Mouse (Mus musculus) liver, embryonic 15.5 days (tissue): ENCODE measurements around the gene Acy3. TPM values are rescaled to one million over a fixed set of nuclear protein-coding genes. Genes with fewer than 3 reads are reported as not detected.

ENCODE experiments used
- ATAC-seq: fragments of 200-750 bp; cut with Nextera tagmentation; 2 replicates; pipeline ENCODE4 v1.8.0; 2017; ENCODE audit warnings: moderate number of reproducible peaks, mild to moderate bottlenecking, moderate library complexity; ENCODE audit not compliant: insufficient read depth
- H3K27ac ChIP-seq: fragments of 300-500 bp; sonication (generic); replicated peaks from 2 replicates; pipeline ENCODE4 v1.5.1; 2015; ENCODE audit warnings: mild to moderate bottlenecking, inconsistent platforms
- H3K27me3 ChIP-seq: fragments of 300-500 bp; sonication (generic); 2 replicates; pipeline ENCODE4 v1.6.1; 2015; ENCODE audit warnings: mild to moderate bottlenecking, inconsistent platforms
- H3K36me3 ChIP-seq: fragments of 300-500 bp; sonication (generic); replicated peaks from 2 replicates; pipeline ENCODE4 v1.6.1; 2015; ENCODE audit warnings: moderate library complexity, mild to moderate bottlenecking, inconsistent platforms
- H3K4me1 ChIP-seq: fragments of 300-500 bp; sonication (generic); replicated peaks from 2 replicates; pipeline ENCODE4 v1.6.1; 2015; ENCODE audit warnings: inconsistent platforms
- H3K4me2 ChIP-seq: fragments of 300-500 bp; sonication (generic); 2 replicates; pipeline ENCODE4 v1.6.1; 2015; ENCODE audit warnings: moderate library complexity, mild to moderate bottlenecking, inconsistent platforms
- H3K4me3 ChIP-seq: fragments of 300-500 bp; sonication (generic); replicated peaks from 2 replicates; pipeline ENCODE4 v1.5.1; 2015; ENCODE audit warnings: mild to moderate bottlenecking, inconsistent platforms
- H3K9ac ChIP-seq: fragments of 300-500 bp; sonication (generic); 2 replicates; pipeline ENCODE4 v1.6.1; 2015; ENCODE audit warnings: moderate library complexity, mild to moderate bottlenecking, inconsistent platforms
- H3K9me3 ChIP-seq: fragments of 300-500 bp; sonication (generic); replicated peaks from 2 replicates; pipeline ENCODE4 v1.6.1; 2016; ENCODE audit warnings: inconsistent platforms
- WGBS: fragments of 180-500 bp; shearing (Covaris S2); methylation state at CpG from one replicate; pipeline ENCODE4 v1.1.7; 2015; ENCODE audit warnings: mixed read lengths; ENCODE audit not compliant: insufficient replicate concordance; 5-methylcytosine and 5-hydroxymethylcytosine counted together
- polyA plus RNA-seq: library from polyadenylated mRNA; unstranded; fragments of >200 nt; fragmentation: Nextera tagmentation; extraction: Ambion mirVana; gene quantifications from 2 replicates; pipeline ENCODE4 v1.2.1, GENCODE M21; 2015

Acy3 gene
- polyA plus RNA-seq, result 10.8 and 11.1 TPM in 2 replicates

DNA sequence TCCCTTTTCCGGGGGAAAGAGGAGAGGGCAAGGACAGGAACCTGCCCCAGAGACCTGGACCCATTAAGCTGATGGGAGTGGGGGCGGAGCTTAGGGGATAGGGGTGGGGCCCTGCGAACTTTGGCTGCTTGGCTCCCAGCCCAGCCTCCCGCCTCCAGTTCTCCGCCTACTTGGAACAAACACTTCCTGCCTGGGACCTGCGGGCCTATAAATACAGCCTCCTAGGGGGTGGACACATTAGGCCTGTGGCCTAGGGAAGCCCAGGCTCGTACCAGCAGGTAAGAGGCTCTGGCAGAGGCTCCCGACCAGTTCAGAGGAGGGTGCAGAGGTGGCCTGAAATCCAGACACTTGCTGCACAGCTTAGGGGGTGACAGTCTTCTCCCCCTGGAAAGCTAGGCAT is at the start of gene Acy3:
Acy3 (plus strand) TSS at position 237 of the 400 bp plus-strand sequence.
- Histone ChIP-seq H3K36me3 (no peaks in the 10 kb centered on the region), H3K9ac (no peak within 1 kb of the TSS), H3K4me3 (0 out of 2 replicates have a peak within 1 kb of the TSS, but pooled peaks have one; percentile 14), H3K4me2 (peak within 1 kb of the TSS; percentile 24), H3K4me1 (peaks cover 32% of the 10 kb centered on the region), H3K9me3 (no peaks in the 10 kb centered on the region), H3K27ac (peak within 1 kb of the TSS; percentile 51), H3K27me3 (0 out of 2 replicates have a peak, but pooled peaks cover 5% of the 10 kb centered on the region)
- peak; percentile 72 for ATAC-seq
- 8% methylated on average over 8 of the region's 8 CpGs for WGBS

GRCm38 (mm10) chr19:3942315-3942714 is 44.1 kb upstream of the Acy3 start:
- no peaks in the 10 kb centered on the region for H3K36me3 ChIP-seq
- no peak overlapping the region for H3K4me3 ChIP-seq
- H3K27ac ChIP-seq, result no peak overlapping the region
- H3K4me1 ChIP-seq, result peaks cover 30% of the 10 kb centered on the region
- no peaks in the 10 kb centered on the region for H3K9me3 ChIP-seq
- no peak for ATAC-seq
- 72% methylated on average over 7 of the region's 7 CpGs for WGBS
- H3K4me2 ChIP-seq, result no peak overlapping the region
- no peak overlapping the region for H3K9ac ChIP-seq
- no peaks in the 10 kb centered on the region for H3K27me3 ChIP-seq

GRCm38 (mm10) chr19:3942986-3943735 is 43.2 kb upstream of the Acy3 start:
- Histone ChIP-seq H3K4me1 (peaks cover 30% of the 10 kb centered on the region), H3K9ac (no peak overlapping the region; the same call in 1 of the 2 replicates), H3K9me3 (no peaks in the 10 kb centered on the region), H3K4me2 (peak overlapping the region; percentile 71), H3K27ac (no peak overlapping the region), H3K27me3 (no peaks in the 10 kb centered on the region), H3K36me3 (0 out of 2 replicates have a peak, but pooled peaks cover under 1% of the 10 kb centered on the region), H3K4me3 (peak overlapping the region; percentile 44)
- peak; percentile 83 for ATAC-seq
- WGBS, result 14% methylated on average over 27 of the region's 27 CpGs

GRCm38 (mm10) chr19:3945872-3946564 is 40.4 kb upstream of the Acy3 start:
- Histone ChIP-seq H3K27me3 (no peaks in the 10 kb centered on the region), H3K4me2 (no peak overlapping the region), H3K4me3 (no peak overlapping the region), H3K27ac (no peak overlapping the region), H3K4me1 (peaks cover 32% of the 10 kb centered on the region), H3K9me3 (no peaks in the 10 kb centered on the region), H3K9ac (no peak overlapping the region), H3K36me3 (0 out of 2 replicates have a peak, but pooled peaks cover 8% of the 10 kb centered on the region)
- no peak for ATAC-seq
- 20% methylated on average over 10 of the region's 10 CpGs for WGBS

DNA sequence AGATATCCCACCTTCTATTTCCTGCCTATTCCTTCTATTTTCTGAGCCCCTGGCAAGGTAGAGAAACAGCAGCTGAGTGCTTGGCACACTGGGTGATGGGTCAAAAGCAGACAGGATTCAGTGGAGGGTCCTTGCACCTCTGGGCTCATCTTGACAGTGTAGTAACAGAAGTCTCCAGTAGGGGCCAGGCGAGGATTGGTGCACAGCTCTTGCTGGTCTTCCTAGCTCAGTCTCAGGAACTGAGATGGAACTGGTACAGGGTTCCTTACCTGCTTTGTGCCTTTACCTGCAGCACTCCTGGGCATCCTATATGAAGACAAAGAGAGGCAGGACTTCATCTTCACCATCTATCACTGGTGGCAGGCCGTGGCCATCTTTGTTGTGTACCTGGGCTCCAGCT is 39.7 kb upstream of the Acy3 start:
- H3K9ac ChIP-seq, result no peak overlapping the region
- no peak for ATAC-seq
- H3K4me1 ChIP-seq, result peaks cover 34% of the 10 kb centered on the region
- H3K4me2 ChIP-seq, result no peak overlapping the region
- H3K9me3 ChIP-seq, result no peaks in the 10 kb centered on the region
- H3K27ac ChIP-seq, result no peak overlapping the region
- H3K27me3 ChIP-seq, result no peaks in the 10 kb centered on the region
- WGBS, result 18% methylated on average over 2 of the region's 2 CpGs
- H3K4me3 ChIP-seq, result no peak overlapping the region
- H3K36me3 ChIP-seq, result 0 out of 2 replicates have a peak, but pooled peaks cover 8% of the 10 kb centered on the region

- H3K9ac ChIP-seq, result no peak overlapping the region
- H3K4me2 ChIP-seq, result no peak overlapping the region
- H3K27ac ChIP-seq, result no peak overlapping the region
- 0 out of 2 replicates have a peak, but pooled peaks cover 8% of the 10 kb centered on the region for H3K36me3 ChIP-seq
- no peak overlapping the region for H3K4me3 ChIP-seq
- no peak for ATAC-seq
- H3K27me3 ChIP-seq, result no peaks in the 10 kb centered on the region
- WGBS, result 51% methylated on average over 3 of the region's 3 CpGs
- H3K9me3 ChIP-seq, result no peaks in the 10 kb centered on the region
- H3K4me1 ChIP-seq, result peaks cover 26% of the 10 kb centered on the region
Observed at GRCm38 (mm10) chr19:3947813-3948212, 38.6 kb upstream of the Acy3 start.

DNA sequence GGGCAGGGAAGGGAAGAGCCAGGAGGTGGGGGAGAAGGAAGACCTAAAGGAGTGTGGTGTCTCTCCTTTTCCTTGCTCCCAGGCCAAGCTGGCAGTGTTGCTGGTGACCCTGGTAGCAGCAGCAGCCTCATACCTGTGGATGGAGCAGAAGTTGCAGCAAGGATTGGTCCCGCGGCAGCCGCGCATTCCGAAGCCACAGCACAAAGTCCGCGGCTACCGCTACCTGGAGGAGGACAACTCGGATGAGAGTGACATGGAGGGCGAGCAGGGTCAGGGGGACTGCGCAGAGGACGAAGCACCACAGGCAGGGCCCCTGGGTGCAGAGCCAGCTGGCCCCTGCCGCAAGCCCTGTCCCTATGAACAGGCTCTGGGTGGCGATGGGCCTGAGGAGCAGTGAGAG is 37.8 kb upstream of the Acy3 start:
- Histone ChIP-seq H3K4me2 (no peak overlapping the region), H3K4me3 (no peak overlapping the region), H3K27ac (no peak overlapping the region), H3K27me3 (no peaks in the 10 kb centered on the region), H3K9ac (no peak overlapping the region), H3K36me3 (0 out of 2 replicates have a peak, but pooled peaks cover 8% of the 10 kb centered on the region), H3K4me1 (peaks cover 19% of the 10 kb centered on the region), H3K9me3 (no peaks in the 10 kb centered on the region)
- ATAC-seq, result no peak
- WGBS, result 80% methylated on average over 14 of the region's 14 CpGs

DNA sequence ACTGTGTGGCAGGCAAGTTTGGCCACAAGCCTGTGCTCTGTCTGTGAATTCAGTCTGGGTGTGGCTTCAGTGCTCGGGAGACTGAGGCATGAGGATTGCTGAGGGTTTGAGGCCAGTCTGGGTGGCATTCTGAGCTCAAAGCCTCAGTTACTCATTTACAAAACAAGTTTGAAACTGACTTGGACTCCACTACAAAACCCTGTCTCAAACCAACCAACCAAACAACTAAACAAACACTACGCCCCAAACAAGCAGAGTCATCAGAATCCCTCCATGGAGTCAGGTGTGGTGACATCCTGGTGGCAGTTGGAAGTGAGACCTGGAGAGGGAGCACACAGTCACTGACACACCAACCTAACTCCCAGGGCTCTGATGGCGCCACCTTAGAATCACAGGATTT is 36.0 kb upstream of the Acy3 start:
- Histone ChIP-seq H3K9ac (no peak overlapping the region), H3K4me2 (no peak overlapping the region), H3K4me1 (peaks cover 15% of the 10 kb centered on the region; the same call in 1 of the 2 replicates), H3K27ac (no peak overlapping the region), H3K36me3 (0 out of 2 replicates have a peak, but pooled peaks cover 8% of the 10 kb centered on the region), H3K4me3 (no peak overlapping the region), H3K9me3 (no peaks in the 10 kb centered on the region), H3K27me3 (no peaks in the 10 kb centered on the region)
- 58% methylated on average over 3 of the region's 3 CpGs for WGBS
- ATAC-seq, result no peak

GRCm38 (mm10) chr19:3951461-3951860 is 34.9 kb upstream of the Acy3 start:
- no peak for ATAC-seq
- no peak overlapping the region for H3K9ac ChIP-seq

DNA sequence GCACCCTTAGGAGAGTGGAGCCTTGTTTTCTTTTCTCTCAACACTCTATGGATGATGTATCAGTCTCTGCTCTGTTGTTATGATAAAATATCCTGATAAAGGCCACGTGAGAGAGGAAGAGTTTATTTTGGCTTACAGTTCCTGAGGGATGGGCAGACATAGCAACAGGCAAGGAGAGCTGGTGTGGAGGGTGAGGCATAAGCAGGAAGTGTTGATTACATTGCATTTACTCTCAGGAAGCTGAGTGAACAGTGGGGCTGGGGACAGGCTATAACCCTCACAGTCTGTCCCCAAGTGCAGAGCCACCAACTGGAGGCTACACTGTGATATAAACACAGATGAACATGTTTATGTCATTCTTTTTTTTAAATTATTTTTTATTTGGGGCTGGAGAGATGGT is 34.3 kb upstream of the Acy3 start:
- 44% methylated on average over 1 of the region's 1 CpGs for WGBS
- no peak overlapping the region for H3K27ac ChIP-seq
- ATAC-seq, result no peak
- no peak overlapping the region for H3K4me3 ChIP-seq
- 0 out of 2 replicates have a peak, but pooled peaks cover 4% of the 10 kb centered on the region for H3K4me1 ChIP-seq
- no peak overlapping the region for H3K4me2 ChIP-seq
- H3K9me3 ChIP-seq, result no peaks in the 10 kb centered on the region
- H3K36me3 ChIP-seq, result 0 out of 2 replicates have a peak, but pooled peaks cover 8% of the 10 kb centered on the region
- no peak overlapping the region for H3K9ac ChIP-seq
- peaks cover 10% of the 10 kb centered on the region; the same call in 1 of the 2 replicates for H3K27me3 ChIP-seq

More at GRCm38 (mm10) chr19:3951461-3951860, 34.9 kb upstream of the Acy3 start:
- no peaks in the 10 kb centered on the region for H3K9me3 ChIP-seq
- H3K4me2 ChIP-seq, result no peak overlapping the region
- peaks cover 6% of the 10 kb centered on the region; the same call in 1 of the 2 replicates for H3K4me1 ChIP-seq
- H3K27me3 ChIP-seq, result peaks cover 7% of the 10 kb centered on the region; the same call in 1 of the 2 replicates
- H3K36me3 ChIP-seq, result 0 out of 2 replicates have a peak, but pooled peaks cover 8% of the 10 kb centered on the region
- no peak overlapping the region for H3K27ac ChIP-seq
- H3K4me3 ChIP-seq, result no peak overlapping the region

DNA sequence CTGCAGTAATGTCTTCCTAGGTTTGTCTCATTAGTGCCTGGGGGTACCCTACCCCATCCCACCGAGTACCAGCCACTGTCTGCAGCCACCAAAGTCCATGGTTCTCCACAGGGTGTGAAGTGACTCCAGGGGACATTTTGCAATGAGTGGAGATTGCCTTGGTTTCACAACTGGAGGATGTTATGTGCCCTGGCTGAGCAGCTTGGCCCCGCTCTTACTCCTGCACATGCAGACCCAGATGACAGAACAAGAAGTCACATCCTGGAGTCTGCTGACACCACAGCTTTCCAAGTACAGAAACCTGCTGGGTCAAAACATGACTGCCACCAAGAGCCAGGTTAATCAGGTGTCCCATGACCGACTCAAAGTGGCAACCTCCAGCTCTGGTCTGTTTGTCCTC is 31.3 kb upstream of the Acy3 start:
- Histone ChIP-seq H3K9me3 (no peaks in the 10 kb centered on the region), H3K9ac (no peak overlapping the region), H3K36me3 (no peaks in the 10 kb centered on the region), H3K27me3 (peaks cover 10% of the 10 kb centered on the region; the same call in 1 of the 2 replicates), H3K4me2 (no peak overlapping the region), H3K4me1 (0 out of 2 replicates have a peak, but pooled peaks cover 4% of the 10 kb centered on the region), H3K4me3 (no peak overlapping the region), H3K27ac (no peak overlapping the region)
- WGBS, result 45% methylated on average over 3 of the region's 3 CpGs
- no peak for ATAC-seq
